Mouse (Mus musculus) heart, embryonic 14.5 days (tissue): ENCODE results near the gene Toporsl. TPM values are rescaled to one million over a fixed set of nuclear protein-coding genes. Genes with fewer than 3 reads are reported as not detected.

ENCODE experiments used
- ATAC-seq: fragments of 200-750 bp; cut with Nextera tagmentation; 2 replicates; pipeline ENCODE4 v1.8.0; 2017; ENCODE audit warnings: low read depth, moderate TSS enrichment; ENCODE audit not compliant: insufficient number of reproducible peaks, insufficient read depth, low FRiP score
- H3K27ac ChIP-seq, 2 experiments: fragments of 200-500 bp in 1 of 2; fragments of 300-500 bp in 1 of 2; sonication (generic) in 1 of 2; replicated peaks in 1 of 2; 2 replicates each; pipeline ENCODE4 v1.5.1; 2012 to 2014; ENCODE audit warnings: low read depth in 2 of 2, low read length in 2 of 2, control low read depth in 1 of 2, mild to moderate bottlenecking in 1 of 2, mixed read lengths in 1 of 2; ENCODE audit not compliant: control insufficient read depth in 1 of 2, insufficient read depth in 1 of 2
- H3K27me3 ChIP-seq: fragments of 300-500 bp; sonication (generic); 2 replicates; pipeline ENCODE4 v1.6.1; 2014; ENCODE audit warnings: mild to moderate bottlenecking, low read length, control low read depth; ENCODE audit not compliant: control insufficient read depth, insufficient read depth
- H3K36me3 ChIP-seq: fragments of 300-500 bp; sonication (generic); 2 replicates; pipeline ENCODE4 v1.6.1; 2014; ENCODE audit warnings: mild to moderate bottlenecking, control low read depth, low read length, mixed read lengths; ENCODE audit not compliant: control insufficient read depth, insufficient read depth
- H3K4me1 ChIP-seq, 2 experiments: fragments of 200-500 bp in 1 of 2; fragments of 300-500 bp in 1 of 2; sonication (generic) in 1 of 2; 2 replicates each; pipeline ENCODE4 v1.6.1; 2012 to 2014; ENCODE audit warnings: low read length in 2 of 2, control low read depth in 1 of 2, mixed read lengths in 1 of 2; ENCODE audit not compliant: control insufficient read depth in 2 of 2, insufficient read depth in 2 of 2
- H3K4me2 ChIP-seq: fragments of 300-500 bp; sonication (generic); 2 replicates; pipeline ENCODE4 v1.6.1; 2014; ENCODE audit warnings: mild to moderate bottlenecking, low read length
- H3K4me3 ChIP-seq, 2 experiments: fragments of 200-500 bp in 1 of 2; fragments of 300-500 bp in 1 of 2; sonication (generic) in 1 of 2; 2 replicates each; pipeline ENCODE4 v1.5.1; 2012 to 2014; ENCODE audit warnings: low read length in 2 of 2, mild to moderate bottlenecking in 2 of 2, control low read depth in 1 of 2, low read depth in 1 of 2, moderate library complexity in 1 of 2; ENCODE audit not compliant: control insufficient read depth in 1 of 2, insufficient read depth in 1 of 2
- H3K9ac ChIP-seq: fragments of 300-500 bp; sonication (generic); 2 replicates; pipeline ENCODE4 v1.6.1; 2014; ENCODE audit warnings: mild to moderate bottlenecking, low read length
- H3K9me3 ChIP-seq: fragments of 300-500 bp; sonication (generic); 2 replicates; pipeline ENCODE4 v1.6.1; 2016; ENCODE audit warnings: low read length, control low read depth; ENCODE audit not compliant: control insufficient read depth
- WGBS: fragments of 180-500 bp; shearing (Covaris S2); extraction: QIAGEN DNeasy Blood & Tissue Kit; methylation state at CpG from one replicate; pipeline ENCODE4 v1.1.7; 2014; 5-methylcytosine and 5-hydroxymethylcytosine counted together
- polyA plus RNA-seq: library from polyadenylated mRNA; unstranded; fragments of >200 nt; fragmentation: Nextera tagmentation; extraction: Ambion mirVana; gene quantifications from 2 replicates; pipeline ENCODE4 v1.2.1, GENCODE M21; 2014

Gene Toporsl
- polyA plus RNA-seq, 1 experiment from 2014 or later = not detected

DNA sequence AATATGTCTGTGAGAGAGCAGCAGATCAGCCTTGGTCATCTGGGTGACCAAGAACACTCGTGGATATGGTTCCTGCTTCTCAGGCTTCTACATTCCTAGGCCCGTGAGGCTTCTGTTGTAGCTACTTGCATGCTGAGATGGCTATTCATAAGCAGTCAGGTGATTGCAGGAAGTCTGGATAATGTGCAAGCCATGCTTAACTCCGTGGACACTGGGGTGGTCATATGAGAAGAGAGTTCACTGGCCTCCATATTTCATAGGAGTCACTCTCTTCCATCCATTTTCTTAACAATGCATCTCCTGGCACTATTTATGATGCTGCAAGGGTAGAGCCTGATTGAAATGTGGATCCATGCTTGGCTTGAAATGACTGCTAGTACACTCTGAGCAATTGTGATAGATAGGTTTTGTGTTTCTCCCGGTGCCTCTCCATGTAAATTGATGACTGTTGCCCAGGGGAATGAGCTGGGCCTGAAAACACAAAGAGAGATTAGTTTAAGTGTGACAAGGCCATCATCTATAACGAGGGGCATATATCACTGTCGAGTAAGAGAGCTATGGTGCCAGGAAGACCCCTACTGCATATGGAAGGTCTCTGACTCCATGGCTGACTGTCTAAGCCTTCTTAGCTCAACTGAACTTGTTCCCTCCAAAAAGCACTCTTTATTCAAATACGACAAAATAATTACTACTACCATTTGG, 2.3 kb downstream of the Toporsl start:
- H3K9me3 ChIP-seq = no peaks in the 10 kb centered on the region
- 70% methylated on average over 7 of the region's 7 CpGs for WGBS
- H3K27ac ChIP-seq = no peak overlapping the region
- H3K9ac ChIP-seq = no peak overlapping the region
- no peaks in the 10 kb centered on the region for H3K27me3 ChIP-seq
- H3K4me1 ChIP-seq = no peaks in the 10 kb centered on the region
- H3K4me2 ChIP-seq = no peak overlapping the region
- no peak overlapping the region for H3K4me3 ChIP-seq
- H3K36me3 ChIP-seq = no peaks in the 10 kb centered on the region
- ATAC-seq = no peak

DNA sequence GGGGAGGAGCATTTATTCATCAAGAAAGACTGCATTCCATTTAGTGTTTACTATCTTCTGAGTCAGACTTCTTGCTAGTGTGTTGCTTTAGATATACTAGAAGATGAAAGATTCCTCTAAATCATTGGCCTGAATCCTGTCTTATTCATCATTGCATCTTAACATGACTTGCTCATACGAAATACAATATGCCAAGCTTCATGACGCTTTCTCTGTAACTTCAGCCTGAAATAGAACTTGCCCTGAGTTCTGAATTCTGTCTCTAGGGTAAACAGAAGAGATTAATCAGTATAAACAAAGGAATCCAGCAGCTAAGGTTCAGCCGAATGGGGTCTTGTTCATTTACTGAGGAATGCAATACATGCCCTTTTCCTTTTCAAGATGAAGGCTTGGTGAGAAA, 10.8 kb downstream of the Toporsl start:
- H3K27me3 ChIP-seq = no peaks in the 10 kb centered on the region
- no peak overlapping the region for H3K4me2 ChIP-seq
- no peak overlapping the region for H3K9ac ChIP-seq
- H3K4me3 ChIP-seq = no peak overlapping the region
- H3K4me1 ChIP-seq = no peaks in the 10 kb centered on the region
- ATAC-seq = no peak
- WGBS = 61% methylated on average over 3 of the region's 3 CpGs
- H3K27ac ChIP-seq = no peak overlapping the region
- no peaks in the 10 kb centered on the region for H3K36me3 ChIP-seq
- no peaks in the 10 kb centered on the region for H3K9me3 ChIP-seq

DNA sequence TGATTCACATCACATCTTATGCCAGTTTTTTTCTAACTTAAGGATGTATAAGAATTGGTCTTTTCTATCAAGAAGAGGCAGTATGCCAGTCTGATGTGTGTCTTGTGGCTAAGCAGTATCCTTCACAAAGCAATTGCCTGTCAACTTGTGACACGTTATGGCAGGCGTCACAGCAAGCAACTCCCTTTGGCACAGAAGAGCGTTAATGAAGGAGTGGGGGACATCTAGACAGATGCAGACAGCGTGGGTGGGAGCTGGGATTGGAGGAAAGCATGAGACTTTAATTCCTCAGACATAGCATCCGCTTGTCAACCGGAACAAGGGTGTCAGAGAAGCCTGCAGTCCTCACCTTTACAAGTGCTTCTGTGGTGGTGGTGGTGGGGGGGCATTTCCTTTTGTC, 38.9 kb downstream of the Toporsl start:
- no peak for ATAC-seq
- Histone ChIP-seq H3K27ac (no peak overlapping the region), H3K4me1 (no peaks in the 10 kb centered on the region), H3K9me3 (no peaks in the 10 kb centered on the region), H3K4me3 (no peak overlapping the region), H3K9ac (no peak overlapping the region), H3K36me3 (no peaks in the 10 kb centered on the region), H3K27me3 (no peaks in the 10 kb centered on the region), H3K4me2 (no peak overlapping the region)
- WGBS = 54% methylated on average over 6 of the region's 6 CpGs

DNA sequence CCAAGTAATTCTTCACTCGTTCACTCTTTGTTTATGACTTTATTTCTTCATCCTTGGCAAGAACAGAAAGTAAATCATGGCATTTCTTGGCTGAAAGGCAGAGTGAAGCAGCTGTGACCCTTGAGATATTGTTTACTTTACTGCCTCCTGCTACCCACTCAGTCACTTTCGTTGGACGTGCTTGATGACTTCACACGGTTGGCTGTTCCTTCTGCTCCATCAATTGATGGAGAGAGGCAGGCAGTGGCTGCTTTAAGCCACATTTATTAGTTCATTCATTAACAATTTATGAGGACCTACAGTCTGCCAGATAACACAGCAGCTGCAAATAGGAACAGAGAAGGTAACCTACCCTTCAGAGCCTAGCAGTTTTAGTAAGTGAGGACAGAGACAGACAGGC, 51.7 kb downstream of the Toporsl start:
- H3K27ac ChIP-seq = no peak overlapping the region
- 66% methylated on average over 4 of the region's 4 CpGs for WGBS
- no peak overlapping the region for H3K4me3 ChIP-seq
- no peak overlapping the region for H3K9ac ChIP-seq
- H3K4me1 ChIP-seq = no peaks in the 10 kb centered on the region
- H3K4me2 ChIP-seq = no peak overlapping the region
- no peaks in the 10 kb centered on the region for H3K9me3 ChIP-seq
- H3K27me3 ChIP-seq = no peaks in the 10 kb centered on the region
- no peaks in the 10 kb centered on the region for H3K36me3 ChIP-seq
- ATAC-seq = no peak

DNA sequence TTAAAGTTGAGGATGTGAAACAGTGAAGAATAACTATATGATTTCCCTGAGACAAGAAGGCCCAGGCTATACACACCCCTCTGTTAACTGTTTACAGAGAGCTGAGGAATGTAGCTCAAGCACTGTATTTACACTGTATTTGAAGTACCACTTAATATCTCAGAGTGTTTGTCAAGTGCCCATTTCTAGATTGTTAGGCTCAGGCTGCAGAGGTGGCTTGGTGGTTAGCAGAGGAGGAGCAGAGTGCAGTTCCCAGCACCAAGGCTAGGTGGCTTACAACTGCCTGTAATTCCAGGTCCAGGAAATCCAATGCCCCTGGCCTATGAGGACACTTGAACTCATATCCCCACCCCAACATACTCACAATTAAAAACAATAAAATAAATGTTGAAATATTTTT, 63.6 kb downstream of the Toporsl start:
- Histone ChIP-seq H3K27ac (no peak overlapping the region), H3K4me1 (peaks cover 2 to 6% of the 10 kb centered on the region in 2 experiments; a peak in 2 of 4 replicates), H3K9me3 (no peaks in the 10 kb centered on the region), H3K9ac (no peak overlapping the region), H3K36me3 (no peaks in the 10 kb centered on the region), H3K4me3 (no peak overlapping the region), H3K27me3 (no peaks in the 10 kb centered on the region), H3K4me2 (no peak overlapping the region)
- ATAC-seq = no peak

DNA sequence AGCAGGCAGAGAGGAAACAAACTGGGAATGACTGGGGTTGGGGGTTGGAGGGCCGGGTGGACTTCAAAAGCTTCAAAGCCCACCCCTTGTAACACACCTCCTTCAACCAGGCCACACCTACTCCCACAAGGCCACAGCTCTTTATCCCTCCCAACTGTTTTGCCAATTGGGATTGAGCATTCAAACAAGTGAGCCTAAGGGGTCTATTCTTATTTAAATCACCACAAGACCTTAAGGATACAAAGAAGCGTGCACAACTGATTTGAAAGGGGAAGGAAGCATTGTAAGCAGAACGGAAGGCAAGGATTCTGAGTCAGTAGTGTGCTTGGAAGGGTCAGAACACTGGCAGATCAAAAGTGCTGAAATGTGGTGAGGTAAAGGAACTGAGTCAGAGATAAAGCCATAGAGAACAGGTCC, 64.6 kb downstream of the Toporsl start:
- 19% methylated on average over 3 of the region's 3 CpGs for WGBS
- Histone ChIP-seq H3K4me1 (peaks cover 2 to 6% of the 10 kb centered on the region in 2 experiments; a peak in 2 of 4 replicates), H3K9ac (no peak overlapping the region), H3K27me3 (no peaks in the 10 kb centered on the region), H3K36me3 (no peaks in the 10 kb centered on the region), H3K9me3 (no peaks in the 10 kb centered on the region), H3K4me3 (no peak overlapping the region), H3K4me2 (0 out of 2 replicates have a peak overlapping the region, but pooled peaks have one; percentile 4), H3K27ac (no peak overlapping the region)
- no peak for ATAC-seq

DNA sequence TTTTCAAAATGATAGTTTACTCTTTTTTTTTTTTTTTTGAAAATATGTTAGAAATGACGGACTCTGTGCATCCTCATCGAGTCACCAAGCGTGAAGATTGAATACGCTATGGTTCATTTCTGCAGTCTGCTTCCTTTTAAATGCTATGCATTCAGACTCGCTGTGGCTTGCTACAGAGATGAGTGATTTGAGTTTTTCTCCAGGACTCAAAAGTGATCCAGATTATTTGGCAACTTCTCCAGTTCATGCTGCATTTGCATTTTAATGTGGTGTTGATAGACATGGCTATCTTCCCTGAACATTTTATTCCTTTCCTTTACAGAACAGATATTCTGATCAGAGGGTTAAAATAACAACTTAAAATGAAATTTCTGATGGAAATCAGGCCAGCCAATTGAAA, 65.2 kb downstream of the Toporsl start:
- ATAC-seq = no peak
- Histone ChIP-seq H3K36me3 (no peaks in the 10 kb centered on the region), H3K9me3 (no peaks in the 10 kb centered on the region), H3K4me1 (peaks cover 2 to 6% of the 10 kb centered on the region in 2 experiments; a peak in 2 of 4 replicates), H3K9ac (no peak overlapping the region), H3K4me2 (no peak overlapping the region), H3K27me3 (no peaks in the 10 kb centered on the region), H3K4me3 (no peak overlapping the region), H3K27ac (no peak overlapping the region)
- WGBS = 89% methylated on average over 5 of the region's 5 CpGs
